ENCODE assay signal across 10 mouse cellular contexts in the genomic region with DNA sequence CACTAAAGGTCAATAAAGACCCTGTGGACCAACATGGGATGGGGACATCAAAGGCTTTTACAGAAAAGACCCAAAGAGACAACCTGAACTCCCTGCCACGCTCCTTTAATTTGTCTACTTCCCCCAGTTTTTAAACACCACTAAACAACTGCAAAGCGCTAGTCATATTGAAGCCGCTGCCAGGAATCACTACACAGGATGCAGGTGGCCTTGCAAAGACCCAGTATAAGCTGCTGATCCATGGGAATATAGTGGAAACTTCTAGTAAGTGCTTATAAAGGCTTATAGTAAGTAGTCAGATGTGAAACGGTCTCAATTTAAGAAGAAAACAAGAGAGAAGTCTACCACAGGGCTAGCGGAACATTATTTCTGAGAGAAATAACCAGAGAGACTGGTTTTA. TPM values are rescaled to one million over a fixed set of nuclear protein-coding genes. Genes with fewer than 3 reads are reported as not detected.
DNase-seq lines count a peak whose midpoint lies in the region; ATAC-seq and TF ChIP-seq lines count a peak whose summit lies in the region.
"Had no signal": no experiment of that assay in that cellular context is flagged by ENCODE, and none has a peak within 500 bp of the region (broad histone marks: within the 10 kb centered on the region; RNA-seq: fewer than 3 reads in every experiment).

No protein-coding gene starts in this region.

- H3K9ac ChIP-seq in lung, embryonic 15.5 days = no peak overlapping the region
- no peak overlapping the region for H3K9ac ChIP-seq in hindbrain, postnatal 0 days (replicated peaks; ENCODE audit: low read length)
- H3K9ac ChIP-seq in neural tube, embryonic 15.5 days (replicated peaks) = no peak overlapping the region

- WGBS in lung, embryonic 15.5 days = 69% methylated on average over 5 of the region's 5 CpGs
- WGBS in hindbrain, postnatal 0 days = 86% methylated on average over 5 of the region's 5 CpGs
- WGBS in neural tube, embryonic 15.5 days = 81% methylated on average over 5 of the region's 5 CpGs

- H3K27ac ChIP-seq in lung, embryonic 15.5 days = no peak overlapping the region
- no peak overlapping the region for H3K27ac ChIP-seq in hindbrain, postnatal 0 days
- no peak overlapping the region for H3K27ac ChIP-seq in neural tube, embryonic 15.5 days (replicated peaks)
- H3K27ac ChIP-seq: forebrain, embryonic 13.5 days; liver, embryonic 13.5 days had no signal

- peaks cover 25% of the 10 kb centered on the region for H3K4me1 ChIP-seq in lung, embryonic 15.5 days
- no peaks in the 10 kb centered on the region for H3K4me1 ChIP-seq in hindbrain, postnatal 0 days (ENCODE audit: insufficient read depth, low read length)
- H3K4me1 ChIP-seq in neural tube, embryonic 15.5 days = peaks cover 13% of the 10 kb centered on the region
- H3K4me1 ChIP-seq: liver, embryonic 13.5 days had no signal

- no peaks in the 10 kb centered on the region for H3K27me3 ChIP-seq in lung, embryonic 15.5 days
- no peaks in the 10 kb centered on the region for H3K27me3 ChIP-seq in hindbrain, postnatal 0 days (ENCODE audit: insufficient read depth, low read length)
- peaks cover 5% of the 10 kb centered on the region; the same call in 1 of the 2 replicates for H3K27me3 ChIP-seq in neural tube, embryonic 15.5 days (replicated peaks)

- no peak for TF ChIP-seq CTCF in hindbrain, postnatal 0 days (IDR thresholded peaks at IDR 0.05; ENCODE audit: low read depth)

- H3K36me3 ChIP-seq in lung, embryonic 15.5 days = no peaks in the 10 kb centered on the region
- no peaks in the 10 kb centered on the region for H3K36me3 ChIP-seq in hindbrain, postnatal 0 days (ENCODE audit: insufficient read depth, low read length)
- no peaks in the 10 kb centered on the region for H3K36me3 ChIP-seq in neural tube, embryonic 15.5 days
- H3K36me3 ChIP-seq: liver, embryonic 13.5 days had no signal

- H3K4me3 ChIP-seq in lung, embryonic 15.5 days = no peak overlapping the region
- H3K4me3 ChIP-seq in hindbrain, postnatal 0 days (ENCODE audit: low read length) = no peak overlapping the region
- H3K4me3 ChIP-seq in neural tube, embryonic 15.5 days (replicated peaks) = no peak overlapping the region

- DNase-seq in heart, postnatal 10 days = peak; percentile 26 to 38
- DNase-seq in heart, adult 9 months (ENCODE audit: low spot score in 2 of 2) = no peak
- no peak for DNase-seq in lung, postnatal 10 days
- DNase-seq in hindbrain, postnatal 0 days (ENCODE audit: low spot score) = no peak
- DNase-seq in gastrocnemius, adult 8-10 months (ENCODE audit: low spot score in 2 of 2) = no peak

- intact Hi-C loops in heart, postnatal 10 days (cut with DNase I) = loop anchor here (2.0 kb wide), 2 partner anchors 26 to 178 kb away; no protein-coding TSS in a partner anchor

- peak overlapping the region; percentile 81; the same call in 1 of the 2 replicates for H3K4me2 ChIP-seq in lung, embryonic 15.5 days
- H3K4me2 ChIP-seq in hindbrain, postnatal 0 days (ENCODE audit: low read depth, low read length) = peak overlapping the region; percentile 88; the same call in 1 of the 2 replicates
- H3K4me2 ChIP-seq in neural tube, embryonic 15.5 days = peak overlapping the region; percentile 95; the same call in 1 of the 2 replicates

- no peak; the same call in 1 of the 2 replicates for ATAC-seq in lung, embryonic 15.5 days (ENCODE audit: borderline replicate concordance, extremely low read depth, low FRiP score, low TSS enrichment)
- no peak for ATAC-seq in hindbrain, postnatal 0 days
- ATAC-seq in neural tube, embryonic 15.5 days (ENCODE audit: low FRiP score) = no peak
- ATAC-seq: activated CD4-positive, CD25-positive, alpha-beta regulatory T cell, adult 4 months had no signal

- no peaks in the 10 kb centered on the region for H3K9me3 ChIP-seq in lung, embryonic 15.5 days
- no peaks in the 10 kb centered on the region for H3K9me3 ChIP-seq in hindbrain, postnatal 0 days (ENCODE audit: low read length)
- no peaks in the 10 kb centered on the region for H3K9me3 ChIP-seq in neural tube, embryonic 15.5 days (replicated peaks)
- H3K9me3 ChIP-seq: forebrain, embryonic 13.5 days; liver, embryonic 13.5 days had no signal

RNA-seq across cellular contexts. Expression of a gene that starts 42.9 kb away (rescaled TPM):
- total RNA-seq in heart, postnatal 10 days (2021) = 10 to 100 TPM; 23.6 TPM
- polyA plus RNA-seq in lung, embryonic 15.5 days (2015; fragmentation: Nextera tagmentation; extraction: Ambion mirVana) = 16.4 and 18.0 TPM in 2 replicates
- 7.6 and 14.7 TPM in 2 replicates for total RNA-seq in hindbrain, postnatal 0 days (2014; rRNA removed)
- 2.8 and 4.3 TPM in 2 replicates for polyA plus RNA-seq in hindbrain, postnatal 0 days (2015; fragmentation: Nextera tagmentation; extraction: Ambion mirVana)
- 5.9 and 6.0 TPM in 2 replicates for polyA plus RNA-seq in neural tube, embryonic 15.5 days (2015; fragmentation: Nextera tagmentation; extraction: Ambion mirVana)
- 1 to 10 TPM; 3.7 to 5.8 (median 4.9) TPM for total RNA-seq in gastrocnemius, adult 8-10 months (2022)
- polyA plus RNA-seq: activated CD4-positive, CD25-positive, alpha-beta regulatory T cell, adult 4 months had no signal

Comparison
In these comparisons a context has a peak if more than half of its experiments do, and no peak if none do; other contexts are left out.
1. DNase-seq: peak in heart, postnatal 10 days (2 of 2); none in heart, adult 9 months (0 of 2), lung, postnatal 10 days (single experiment), hindbrain, postnatal 0 days (single experiment) and gastrocnemius, adult 8-10 months (0 of 2).
2. Peak in every context shown above with its lines, with median percentiles within 50 percentile points of each other: H3K4me2 ChIP-seq.